Mouse (Mus musculus) olfactory bulb, adult 2 months (tissue): ENCODE data around the gene Mxd1.

Experiments
- CTCF ChIP-seq: fragments of 200-500 bp; IDR thresholded peaks from 2 replicates; pipeline ENCODE4 v1.5.1; 2012; ENCODE audit warnings: low read depth, mild to moderate bottlenecking, low read length, moderate library complexity; ENCODE audit not compliant: insufficient read depth
- POLR2A ChIP-seq: fragments of 200-500 bp; IDR thresholded peaks from 2 replicates; pipeline ENCODE4 v1.6.1; 2012; ENCODE audit warnings: mild to moderate bottlenecking, low read depth, low read length, moderate library complexity; ENCODE audit not compliant: insufficient read depth

DNA sequence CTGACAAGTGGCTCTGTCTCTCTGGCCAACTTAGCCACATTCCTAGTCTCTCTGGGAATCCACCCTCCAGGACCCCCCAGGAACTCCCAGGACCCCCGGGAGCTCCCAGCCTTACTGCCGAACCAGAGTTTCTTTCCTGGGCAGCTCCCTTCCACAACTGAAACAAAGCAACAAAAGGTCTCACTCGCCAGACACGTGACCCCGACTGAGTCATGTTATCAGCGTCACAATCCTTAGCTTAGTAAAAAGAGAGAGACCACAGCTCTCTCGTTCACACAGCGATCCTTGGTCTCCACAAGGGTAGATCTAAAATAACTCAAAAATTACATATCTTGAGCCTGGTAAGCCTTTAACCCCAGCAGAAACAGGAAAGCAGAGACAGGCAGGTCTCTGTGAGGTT is 27.2 kb downstream of the Mxd1 start:
- TF ChIP-seq CTCF = no peak
- no peak for TF ChIP-seq POLR2A
